Mouse (Mus musculus): ENCODE measurements around the gene Zfp385a.
A peak's percentile ranks its signal among the peaks of the same experiment; 100 is the strongest.

The Zfp385a gene

GRCm38 (mm10) chr15:103308056-103308875, 31.6 kb downstream of the Zfp385a start:
- DNase-seq (ENCODE audit: low spot score) = no peak

DNA sequence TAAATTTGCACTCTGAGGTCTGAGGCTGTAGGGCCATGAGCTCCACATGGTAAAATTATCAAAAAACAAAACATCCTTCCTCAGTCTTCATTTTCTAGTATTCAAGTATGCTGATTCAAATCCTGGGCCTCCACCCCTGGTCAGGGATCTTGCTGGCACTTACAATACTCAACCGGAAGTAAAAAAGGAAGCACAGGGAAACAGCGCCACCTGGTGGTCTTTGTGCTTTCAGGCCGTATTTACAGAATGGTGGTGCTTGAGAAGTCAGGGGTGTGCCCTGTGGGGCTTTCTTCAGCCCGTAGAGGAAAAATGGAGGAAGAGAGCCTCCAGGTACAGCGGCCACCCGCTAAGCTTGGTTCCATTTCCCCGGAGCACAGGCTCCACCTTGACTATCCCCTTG, 32.8 kb downstream of the Zfp385a start:
- peak; percentile 74 for DNase-seq (ENCODE audit: low spot score)

- DNase-seq (ENCODE audit: low spot score) = no peak
Measured at GRCm38 (mm10) chr15:103305792-103306645, 33.9 kb downstream of the Zfp385a start.

GRCm38 (mm10) chr15:103305070-103305678, 34.7 kb downstream of the Zfp385a start:
- peak; percentile 95 for DNase-seq (ENCODE audit: low spot score)

DNA sequence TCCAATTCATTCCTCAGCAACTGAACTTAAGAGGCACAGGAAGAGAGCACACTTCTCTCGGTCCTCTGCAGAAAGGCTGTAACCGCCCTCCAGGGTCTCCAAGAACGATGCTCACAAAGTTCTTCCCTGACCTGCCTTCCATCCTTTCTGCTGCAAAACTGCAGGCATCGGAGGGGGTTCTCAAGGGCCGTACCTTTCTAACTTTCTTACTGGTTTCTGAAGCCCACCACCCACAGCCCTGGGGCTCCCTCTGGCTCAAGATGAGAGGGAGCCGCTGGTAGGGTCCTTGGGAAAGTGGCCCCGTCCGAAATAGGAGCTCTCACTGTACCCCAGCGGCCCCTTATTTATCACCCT, 35.3 kb downstream of the Zfp385a start:
- no peak for DNase-seq (ENCODE audit: low spot score)

DNA sequence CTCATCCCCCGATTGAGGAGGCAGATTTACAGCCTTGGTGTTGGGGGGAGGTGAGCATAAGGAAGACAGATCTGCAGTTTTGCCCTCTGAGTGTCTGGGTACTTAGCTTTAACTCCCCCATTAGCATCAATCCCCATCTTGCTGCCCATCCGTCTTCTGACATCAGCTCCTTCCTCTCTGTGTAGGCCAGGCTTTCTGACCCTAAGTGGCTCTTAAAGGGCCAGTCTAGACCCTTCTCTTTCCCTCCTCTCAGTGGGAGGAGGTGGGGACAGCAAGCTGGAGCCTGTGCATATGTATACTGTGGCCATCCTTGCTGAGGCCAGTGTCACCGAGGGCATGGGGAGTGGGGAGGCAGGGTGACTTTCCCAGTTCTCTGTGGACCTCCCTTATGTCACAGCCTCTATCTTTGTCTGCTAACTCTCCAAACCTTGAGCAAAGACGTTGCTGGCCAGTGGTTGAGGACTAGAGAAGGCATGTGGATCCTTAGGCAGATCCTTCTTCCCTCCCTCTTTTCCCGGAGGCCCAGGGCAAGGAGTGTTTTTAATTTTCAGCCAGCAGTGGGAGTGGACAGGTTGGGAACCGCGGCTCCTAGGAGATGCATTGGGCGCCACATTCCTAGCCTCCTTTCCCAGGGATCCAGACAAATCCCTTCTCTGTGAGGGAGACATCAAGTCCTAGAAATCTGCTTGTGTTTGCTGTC, 35.8 kb downstream of the Zfp385a start:
- no peak for DNase-seq (ENCODE audit: low spot score)

DNA sequence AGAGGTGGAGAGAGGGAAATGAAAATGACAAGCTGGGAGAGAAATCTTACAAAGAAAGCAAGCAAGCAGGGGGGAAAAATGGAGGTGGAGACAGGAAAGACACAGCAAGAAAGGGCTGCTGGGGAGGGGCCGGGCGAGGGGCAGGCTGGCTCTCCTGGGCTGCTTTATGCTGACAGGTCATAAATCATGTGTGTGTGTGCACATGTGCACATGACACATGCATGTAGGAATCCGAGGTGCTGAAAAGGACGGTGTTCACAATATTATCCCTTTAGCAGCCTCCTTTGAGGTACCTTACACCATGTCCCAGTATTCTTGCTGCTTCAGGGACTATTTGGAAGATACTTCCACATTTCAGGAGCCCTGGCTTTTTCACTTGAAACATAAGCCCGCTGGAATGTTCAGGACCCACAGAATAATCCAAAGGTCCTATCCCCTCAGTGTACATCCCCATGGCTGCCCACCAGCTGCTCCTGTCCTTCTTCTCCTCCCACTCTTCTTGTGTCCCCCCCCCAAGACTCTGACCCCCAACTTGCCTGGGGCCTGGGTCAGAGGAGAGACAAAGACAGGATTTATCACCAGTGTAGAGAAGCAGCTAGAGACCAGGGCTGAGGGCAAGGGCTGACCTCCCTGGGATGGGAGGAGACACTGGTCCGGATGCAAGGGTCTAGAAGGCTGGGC, 37.4 kb downstream of the Zfp385a start:
- no peak for DNase-seq (ENCODE audit: low spot score)

DNA sequence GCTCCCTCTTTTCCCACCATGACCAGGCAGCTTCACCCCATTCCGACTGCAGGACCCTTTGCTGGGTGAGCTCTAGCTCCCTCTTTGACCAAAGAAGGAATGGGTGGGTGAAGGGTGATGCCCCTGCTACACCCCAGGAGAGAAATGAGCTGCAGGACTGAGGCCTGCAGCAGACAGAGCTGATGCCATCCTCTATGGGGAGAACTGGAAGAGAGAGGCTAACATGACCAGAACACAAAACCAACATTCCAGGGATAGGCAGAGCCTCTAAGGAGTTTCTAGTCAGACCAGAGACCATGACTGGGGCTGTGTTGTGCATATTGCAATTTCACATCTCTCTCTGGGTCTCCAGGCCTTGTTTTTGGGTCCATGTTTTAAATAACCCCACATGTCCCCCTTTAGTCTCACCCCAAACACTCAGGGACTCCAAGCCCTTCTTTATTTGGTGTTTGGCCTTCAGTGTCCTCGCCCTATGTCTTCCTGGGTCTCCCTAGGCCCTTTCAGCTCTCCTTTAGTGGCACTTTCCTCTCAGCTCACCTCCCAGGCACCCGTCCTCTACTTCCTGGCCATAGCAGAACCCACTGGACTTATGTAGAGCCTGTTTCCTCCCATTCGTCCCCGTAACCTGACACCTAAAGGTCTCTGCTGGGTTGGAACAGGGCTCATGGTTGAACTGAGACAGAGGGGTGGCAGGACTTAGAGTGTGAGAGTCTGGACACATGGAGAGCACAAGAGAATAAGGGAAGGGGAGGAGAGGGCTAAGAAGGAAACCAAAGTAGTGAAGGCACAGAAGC, 38.1 kb downstream of the Zfp385a start:
- no peak for DNase-seq (ENCODE audit: low spot score)

GRCm38 (mm10) chr15:103301046-103301445, 38.8 kb downstream of the Zfp385a start:
- no peak for DNase-seq (ENCODE audit: low spot score)

DNA sequence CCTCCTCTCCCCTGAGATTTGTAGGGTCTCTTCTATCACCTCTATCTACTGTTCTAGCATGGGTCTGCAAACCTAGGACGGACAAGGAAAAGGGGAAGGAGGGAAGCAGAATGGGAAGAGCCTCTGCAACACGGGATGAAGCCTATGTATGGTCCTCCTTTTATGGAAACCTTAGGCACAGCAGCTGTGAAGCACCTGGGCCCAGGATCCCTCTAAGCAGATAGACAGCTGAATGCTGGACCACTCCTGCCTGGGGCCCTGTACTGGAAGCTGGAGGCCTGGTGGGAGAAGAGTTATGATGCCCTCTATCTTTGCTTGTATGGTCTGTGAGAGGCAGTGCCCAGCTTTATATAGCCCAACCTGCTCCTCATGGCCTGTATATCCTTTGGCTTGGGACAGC, 39.3 kb downstream of the Zfp385a start:
- DNase-seq (ENCODE audit: low spot score) = no peak

GRCm38 (mm10) chr15:103300067-103300471, 39.8 kb downstream of the Zfp385a start:
- no peak for DNase-seq (ENCODE audit: low spot score)

- DNase-seq (ENCODE audit: low spot score) = no peak
Measured at GRCm38 (mm10) chr15:103299644-103300043, 40.2 kb downstream of the Zfp385a start.

DNA sequence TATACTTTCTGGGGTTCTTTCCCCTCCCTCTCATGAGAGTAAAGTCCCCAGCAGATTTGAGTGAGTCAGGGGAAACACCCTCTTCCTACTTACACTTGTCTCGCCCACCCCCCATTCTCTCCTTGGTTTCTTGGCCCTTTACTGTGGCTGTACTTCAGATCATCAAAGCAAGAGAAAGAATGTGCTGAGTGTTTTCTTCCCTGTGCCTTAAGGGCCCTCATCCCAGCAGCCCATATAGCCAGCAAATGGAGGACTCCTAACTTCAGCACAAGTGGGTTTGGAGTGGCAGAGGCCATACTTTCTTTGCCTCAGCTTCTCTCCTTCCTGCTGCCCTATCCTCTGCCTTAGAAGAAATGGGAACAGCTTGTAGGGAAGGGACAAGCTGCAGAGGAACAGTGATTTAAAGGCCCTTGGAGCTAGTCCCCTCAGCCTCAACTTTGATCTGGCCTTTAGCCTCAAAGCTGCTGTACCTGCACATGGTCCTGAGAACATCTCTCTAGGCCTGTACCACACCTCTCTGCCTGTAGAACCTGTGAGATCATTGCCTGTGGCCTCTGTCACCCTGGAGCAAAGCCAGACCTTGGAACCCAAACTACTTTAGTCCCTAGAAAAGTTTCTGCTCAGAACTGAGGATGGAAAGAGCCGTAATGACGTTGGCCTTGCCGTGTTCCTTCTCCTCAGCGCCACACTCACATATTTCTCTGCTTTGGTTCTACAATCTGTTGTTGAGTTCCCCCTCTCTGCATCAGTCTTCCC, 40.9 kb downstream of the Zfp385a start:
- DNase-seq (ENCODE audit: low spot score) = no peak

GRCm38 (mm10) chr15:103298026-103298425, 41.9 kb downstream of the Zfp385a start:
- no peak for DNase-seq (ENCODE audit: low spot score)

- no peak for DNase-seq (ENCODE audit: low spot score)
Measured at GRCm38 (mm10) chr15:103297313-103297712, 42.6 kb downstream of the Zfp385a start.

DNA sequence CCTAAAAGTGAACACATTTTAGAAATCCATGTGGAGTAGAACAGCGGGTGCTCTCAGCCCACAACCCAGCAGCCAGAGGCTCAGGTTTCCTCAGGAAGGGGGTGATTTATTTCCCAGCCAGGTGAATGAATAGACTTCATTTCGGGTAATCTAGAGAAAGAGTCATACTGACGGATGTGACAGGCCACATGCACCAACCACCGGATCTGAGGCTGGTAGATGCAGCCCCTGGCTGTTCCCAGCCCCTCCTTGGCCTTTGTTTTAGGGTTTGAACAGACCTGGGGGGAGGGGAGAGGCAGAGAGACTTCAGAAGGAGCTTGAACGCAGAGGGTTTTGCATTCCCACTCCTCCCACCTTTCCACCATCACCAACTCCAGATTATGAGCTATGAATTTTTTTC, 44.0 kb downstream of the Zfp385a start:
- DNase-seq (ENCODE audit: low spot score) = no peak

- DNase-seq (ENCODE audit: low spot score) = no peak
Measured at GRCm38 (mm10) chr15:103294649-103295048, 45.2 kb downstream of the Zfp385a start.

GRCm38 (mm10) chr15:103293375-103293774, 46.5 kb downstream of the Zfp385a start:
- no peak for DNase-seq (ENCODE audit: low spot score)

- DNase-seq (ENCODE audit: low spot score) = no peak
Measured at GRCm38 (mm10) chr15:103292673-103293345, 47.1 kb downstream of the Zfp385a start.

All from ovary, adult 18-20 months (tissue).